Mouse (Mus musculus) brain, embryonic 14.5 days (tissue): ENCODE measurements around the gene Igsf11.

Experiments used
- CTCF ChIP-seq: fragments of 200-500 bp; IDR thresholded peaks from 2 replicates; pipeline ENCODE4 v1.5.1; 2012; ENCODE audit warnings: inconsistent platforms, mild to moderate bottlenecking, moderate library complexity, borderline replicate concordance; ENCODE audit not compliant: insufficient read depth, insufficient read length; ENCODE audit errors: extremely low read depth
- POLR2A ChIP-seq: fragments of 200-500 bp; IDR thresholded peaks from 2 replicates; pipeline ENCODE4 v1.6.1; 2012; ENCODE audit warnings: mild to moderate bottlenecking, inconsistent platforms, borderline replicate concordance; ENCODE audit not compliant: poor library complexity, insufficient read depth, insufficient read length, severe bottlenecking; ENCODE audit errors: extremely low read depth

DNA sequence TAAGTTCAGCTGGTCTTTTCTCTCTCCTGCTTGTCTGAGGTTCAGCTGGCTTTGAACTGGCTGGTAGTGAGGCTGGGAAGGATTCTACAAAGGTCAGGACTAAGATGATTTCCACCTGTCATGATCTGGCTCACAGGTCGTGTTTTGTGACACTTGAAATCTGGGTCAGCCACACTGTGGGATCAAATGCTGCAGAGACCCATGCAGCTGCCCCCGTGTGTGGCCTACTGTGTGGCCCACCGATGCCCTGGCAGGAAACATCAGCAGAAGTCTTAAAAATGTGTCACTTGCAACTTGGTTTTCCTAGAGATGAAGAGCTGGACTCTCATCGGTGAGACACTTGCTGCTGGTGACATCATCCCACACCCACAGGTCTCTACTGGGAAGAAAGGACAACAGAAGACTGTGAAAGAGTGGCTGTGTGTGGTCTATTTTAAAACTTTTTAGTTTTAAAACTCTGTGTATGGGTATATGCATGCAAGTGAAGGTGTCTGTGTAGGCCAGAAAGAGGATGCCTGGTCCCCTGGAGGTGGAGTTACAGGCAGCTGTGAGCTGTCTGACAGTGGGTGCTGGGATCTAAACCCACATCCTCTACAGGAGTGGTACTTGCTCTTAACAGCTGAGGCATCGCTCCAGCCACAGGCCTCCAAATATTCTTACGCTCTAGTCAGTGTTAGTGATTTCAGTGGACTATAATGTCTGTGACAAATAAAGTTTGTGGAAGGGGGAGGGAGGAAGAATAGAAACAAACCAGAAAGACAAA lies 106.2 kb downstream of the Igsf11 start:
- no peak for TF ChIP-seq CTCF
- TF ChIP-seq POLR2A = no peak
